Mouse (Mus musculus) bone marrow macrophage, adult 2 months (primary cell): Measurements from ENCODE around the gene Pawr.

Source experiments
- CTCF ChIP-seq: IDR thresholded peaks from 2 replicates; pipeline ENCODE4 v1.5.1; 2012; ENCODE audit warnings: low read depth, mild to moderate bottlenecking, low read length, moderate library complexity
- POLR2A ChIP-seq: IDR thresholded peaks from 2 replicates; pipeline ENCODE4 v1.6.1; 2012; ENCODE audit warnings: mild to moderate bottlenecking, low read depth, low read length, borderline replicate concordance

- TF ChIP-seq POLR2A (no peak), CTCF (no peak)
Observed at GRCm38 (mm10) chr10:108372258-108372657, 40.3 kb downstream of the Pawr start.
